Mouse (Mus musculus): ENCODE results near the gene Zic5.
A peak's percentile ranks its signal among the peaks of the same experiment; 100 is the strongest.
"Not testable (repeated sequence)": the region's sequence is repeated elsewhere in the genome, so short reads cannot be mapped to it uniquely, and the experiment has no call there.

Gene Zic5

GRCm38 (mm10) chr14:122463734-122464341 is 1.6 kb downstream of the Zic5 start:
- peak in 1 of 2 experiments; percentile 32 for DNase-seq

- no peak for DNase-seq
These were observed 2.3 kb downstream of the Zic5 start for GRCm38 (mm10) chr14:122463080-122463691.

- no peak for DNase-seq
These were observed 2.8 kb downstream of the Zic5 start for GRCm38 (mm10) chr14:122462689-122463079.

GRCm38 (mm10) chr14:122461966-122462365 is 3.5 kb downstream of the Zic5 start:
- no peak for DNase-seq

GRCm38 (mm10) chr14:122461500-122461899 is 4.0 kb downstream of the Zic5 start:
- no peak for DNase-seq

- no peak for DNase-seq
These were observed 5.3 kb downstream of the Zic5 start for GRCm38 (mm10) chr14:122460226-122460625.

GRCm38 (mm10) chr14:122459776-122460175 is 5.7 kb downstream of the Zic5 start:
- no peak for DNase-seq

GRCm38 (mm10) chr14:122459332-122459731 is 6.1 kb downstream of the Zic5 start:
- DNase-seq: not testable (repeated sequence)

- DNase-seq: no peak
These were observed 9.9 kb downstream of the Zic5 start for GRCm38 (mm10) chr14:122455562-122455958.

GRCm38 (mm10) chr14:122454901-122455561 is 10.4 kb downstream of the Zic5 start:
- DNase-seq: no peak

- DNase-seq: no peak
These were observed 11.3 kb downstream of the Zic5 start for GRCm38 (mm10) chr14:122453996-122454738.

- peak in 1 of 2 experiments; percentile 56 for DNase-seq
These were observed 12.0 kb downstream of the Zic5 start for GRCm38 (mm10) chr14:122453388-122453995.

- no peak for DNase-seq
These were observed 12.6 kb downstream of the Zic5 start for GRCm38 (mm10) chr14:122452701-122453387.

- DNase-seq: no peak
These were observed 13.8 kb downstream of the Zic5 start for GRCm38 (mm10) chr14:122451551-122452145.

- DNase-seq: peak; percentile 63 to 78
These were observed 14.7 kb downstream of the Zic5 start, which contains the start of gene Gm5089 for GRCm38 (mm10) chr14:122450496-122451382. Gene Gm5089 (minus strand): TSS chr14:122451115.

- no peak for DNase-seq
These were observed 15.6 kb downstream of the Zic5 start for GRCm38 (mm10) chr14:122449601-122450495.

GRCm38 (mm10) chr14:122436850-122437249 is 28.6 kb downstream of the Zic5 start:
- DNase-seq: no peak

GRCm38 (mm10) chr14:122434039-122434438 is 31.4 kb downstream of the Zic5 start:
- no peak for DNase-seq

- DNase-seq: no peak
These were observed 32.9 kb downstream of the Zic5 start for GRCm38 (mm10) chr14:122432558-122432957.

GRCm38 (mm10) chr14:122427654-122428053 is 37.8 kb downstream of the Zic5 start:
- DNase-seq: no peak
